Mouse (Mus musculus) lung, postnatal 0 days (tissue): Measurements from ENCODE around the gene Il12b. TPM values are rescaled to one million over a fixed set of nuclear protein-coding genes. Genes with fewer than 3 reads are reported as not detected.
"Not testable (repeated sequence)": the region's sequence is repeated elsewhere in the genome, so short reads cannot be mapped to it uniquely, and the experiment has no call there.

Experiments used
- ATAC-seq: fragments of 200-750 bp; cut with Nextera tagmentation; 2 replicates; pipeline ENCODE4 v1.8.0; 2017; ENCODE audit warnings: moderate library complexity
- DNase-seq: peaks from one replicate; pipeline ENCODE4 v3.0.0-alpha.2; 2016; ENCODE audit warnings: low spot score
- H3K27ac ChIP-seq: fragments of 300-500 bp; sonication (generic); 2 replicates; pipeline ENCODE4 v1.5.1; 2014; ENCODE audit warnings: antibody characterized with exemption, mild to moderate bottlenecking, low read length, mixed read lengths
- H3K27me3 ChIP-seq: fragments of 300-500 bp; sonication (generic); replicated peaks from 2 replicates; pipeline ENCODE4 v1.6.1; 2014; ENCODE audit warnings: low read length, mixed read lengths; ENCODE audit not compliant: insufficient read depth
- H3K36me3 ChIP-seq: fragments of 300-500 bp; sonication (generic); 2 replicates; pipeline ENCODE4 v1.6.1; 2014; ENCODE audit warnings: low read length, mixed read lengths; ENCODE audit not compliant: insufficient read depth
- H3K4me1 ChIP-seq: fragments of 300-500 bp; sonication (generic); 2 replicates; pipeline ENCODE4 v1.6.1; 2014; ENCODE audit warnings: antibody characterized with exemption, low read depth, low read length, mixed read lengths; ENCODE audit not compliant: insufficient read depth
- H3K4me2 ChIP-seq: fragments of 300-500 bp; sonication (generic); replicated peaks from 2 replicates; pipeline ENCODE4 v1.6.1; 2014; ENCODE audit warnings: low read depth, mild to moderate bottlenecking, low read length, moderate library complexity, mixed read lengths
- H3K4me3 ChIP-seq: fragments of 300-500 bp; sonication (generic); 2 replicates; pipeline ENCODE4 v1.5.1; 2014; ENCODE audit warnings: low read depth, low read length
- H3K9ac ChIP-seq: fragments of 300-500 bp; sonication (generic); replicated peaks from 2 replicates; pipeline ENCODE4 v1.6.1; 2014; ENCODE audit warnings: low read depth, mild to moderate bottlenecking
- H3K9me3 ChIP-seq: fragments of 300-500 bp; sonication (generic); 2 replicates; pipeline ENCODE4 v1.6.1; 2016; ENCODE audit warnings: low read length, mixed read lengths
- CTCF ChIP-seq: IDR thresholded peaks from 2 replicates; pipeline ENCODE4 v1.5.1; 2016; ENCODE audit warnings: antibody characterized with exemption, mild to moderate bottlenecking
- EP300 ChIP-seq: IDR thresholded peaks from 2 replicates; pipeline ENCODE4 v1.6.1; 2016; ENCODE audit warnings: antibody characterized with exemption, mild to moderate bottlenecking, control low read depth
- WGBS: fragments of 180-500 bp; shearing (Covaris S2); extraction: QIAGEN DNeasy Blood & Tissue Kit; methylation state at CpG from one replicate; pipeline ENCODE4 v1.1.7; 2014; 5-methylcytosine and 5-hydroxymethylcytosine counted together
- polyA plus RNA-seq: library from polyadenylated mRNA; unstranded; fragments of >200 nt; fragmentation: Nextera tagmentation; extraction: Ambion mirVana; gene quantifications from 2 replicates; pipeline ENCODE4 v1.2.1, GENCODE M21; 2015

The Il12b gene
- polyA plus RNA-seq, 1 experiment from 2014 or later: 0.18 TPM

- no peak for ATAC-seq
- 78% methylated on average over 3 of the region's 3 CpGs for WGBS
These were observed 30.2 kb downstream of the Il12b start for GRCm38 (mm10) chr11:44430036-44430435.

DNA sequence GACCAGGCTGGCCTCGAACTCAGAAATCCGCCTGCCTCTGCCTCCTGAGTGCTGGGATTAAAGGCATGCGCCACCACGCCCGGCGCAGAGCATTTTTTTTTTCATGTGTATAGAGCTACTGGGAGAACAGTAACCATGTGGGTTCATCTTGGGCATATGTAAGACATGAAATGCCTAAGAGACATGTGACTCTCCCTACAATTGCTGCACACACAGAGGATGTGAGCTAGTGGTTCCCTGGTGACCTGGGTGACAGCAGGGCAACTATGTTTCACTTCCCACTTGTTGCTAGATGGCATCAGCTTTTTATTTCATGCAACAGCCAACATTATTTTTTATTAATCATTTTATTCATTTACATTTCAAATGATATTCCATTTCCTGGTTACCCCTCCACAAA is 37.9 kb downstream of the Il12b start:
- Histone ChIP-seq H3K9ac (no peak overlapping the region), H3K4me1 (no peaks in the 10 kb centered on the region), H3K27me3 (no peaks in the 10 kb centered on the region), H3K9me3 (no peaks in the 10 kb centered on the region), H3K27ac (no peak overlapping the region), H3K4me2 (no peak overlapping the region), H3K4me3 (no peak overlapping the region), H3K36me3 (no peaks in the 10 kb centered on the region)
- TF ChIP-seq CTCF (no peak), EP300 (no peak)
- DNase-seq (no peak), ATAC-seq (no peak)
- WGBS: 94% methylated on average over 6 of the region's 6 CpGs

More at GRCm38 (mm10) chr11:44430036-44430435, 30.2 kb downstream of the Il12b start:
- no peak for TF ChIP-seq CTCF
- no peak for TF ChIP-seq EP300
- Histone ChIP-seq H3K9ac (no peak overlapping the region), H3K36me3 (no peaks in the 10 kb centered on the region), H3K4me1 (no peaks in the 10 kb centered on the region), H3K4me3 (no peak overlapping the region), H3K27me3 (no peaks in the 10 kb centered on the region), H3K27ac (no peak overlapping the region), H3K9me3 (no peaks in the 10 kb centered on the region), H3K4me2 (no peak overlapping the region)
- no peak for DNase-seq

GRCm38 (mm10) chr11:44451046-44451445 is 51.2 kb downstream of the Il12b start:
- Histone ChIP-seq H3K36me3 (no peaks in the 10 kb centered on the region), H3K27ac (no peak overlapping the region), H3K9ac (no peak overlapping the region), H3K9me3 (no peaks in the 10 kb centered on the region), H3K4me2 (no peak overlapping the region), H3K4me1 (no peaks in the 10 kb centered on the region), H3K4me3 (no peak overlapping the region), H3K27me3 (no peaks in the 10 kb centered on the region)
- TF ChIP-seq EP300 (no peak), CTCF (no peak)
- ATAC-seq: no peak
- no peak for DNase-seq

DNA sequence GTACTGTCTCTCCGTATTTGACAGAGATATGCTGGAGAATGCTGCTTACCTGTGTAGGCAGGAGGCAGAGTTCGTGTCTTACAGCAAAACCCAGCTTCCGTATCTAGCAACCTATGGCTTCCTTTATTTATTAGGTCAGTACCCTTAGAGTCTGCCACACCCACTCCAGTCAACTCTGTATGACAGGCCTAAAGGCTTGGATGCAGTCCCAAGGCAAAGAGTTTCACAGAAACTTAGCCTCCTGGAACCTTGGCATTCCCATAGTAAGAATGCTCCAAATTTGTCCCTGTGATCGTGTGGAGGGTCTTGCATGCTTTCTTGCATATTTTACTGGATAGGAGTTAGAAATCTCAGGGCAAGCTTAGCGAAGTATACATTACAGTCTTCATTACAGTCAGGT is 52.2 kb downstream of the Il12b start:
- DNase-seq, H3K36me3 ChIP-seq, H3K4me2 ChIP-seq, H3K27ac ChIP-seq, H3K9ac ChIP-seq, ATAC-seq, H3K9me3 ChIP-seq, H3K4me1 ChIP-seq, H3K27me3 ChIP-seq, H3K4me3 ChIP-seq: not testable (repeated sequence)
- 90% methylated on average over 5 of the region's 5 CpGs for WGBS

DNA sequence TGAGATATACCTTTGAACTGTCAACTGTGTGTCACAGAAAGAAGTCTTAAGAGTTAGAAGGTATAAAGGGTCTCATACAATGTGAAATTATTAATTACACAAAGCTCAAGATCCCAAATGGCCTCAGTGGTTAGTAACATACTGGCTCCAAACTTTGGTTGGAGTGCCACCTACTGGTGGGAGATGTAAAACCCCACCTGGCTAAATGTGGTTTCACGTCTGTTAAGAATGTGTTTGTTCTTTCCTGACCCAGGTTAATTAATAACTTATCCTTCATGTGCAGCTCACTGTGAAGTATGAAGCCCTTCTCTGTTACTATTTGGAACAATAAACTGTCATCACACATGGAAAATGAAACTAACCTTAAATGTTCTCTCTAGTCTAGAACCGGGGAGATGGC is 53.6 kb downstream of the Il12b start:
- H3K9me3 ChIP-seq: no peaks in the 10 kb centered on the region
- no peak overlapping the region for H3K9ac ChIP-seq
- TF ChIP-seq EP300: no peak
- peak; percentile 82 for TF ChIP-seq CTCF
- H3K36me3 ChIP-seq: peaks cover 3% of the 10 kb centered on the region; the same call in 1 of the 2 replicates
- WGBS: 37% methylated on average over 2 of the region's 2 CpGs
- ATAC-seq (peak; percentile 70), DNase-seq (peak; percentile 75)
- no peak overlapping the region for H3K27ac ChIP-seq
- no peaks in the 10 kb centered on the region for H3K27me3 ChIP-seq
- H3K4me2 ChIP-seq: no peak overlapping the region
- no peaks in the 10 kb centered on the region for H3K4me1 ChIP-seq
- H3K4me3 ChIP-seq: no peak overlapping the region

DNA sequence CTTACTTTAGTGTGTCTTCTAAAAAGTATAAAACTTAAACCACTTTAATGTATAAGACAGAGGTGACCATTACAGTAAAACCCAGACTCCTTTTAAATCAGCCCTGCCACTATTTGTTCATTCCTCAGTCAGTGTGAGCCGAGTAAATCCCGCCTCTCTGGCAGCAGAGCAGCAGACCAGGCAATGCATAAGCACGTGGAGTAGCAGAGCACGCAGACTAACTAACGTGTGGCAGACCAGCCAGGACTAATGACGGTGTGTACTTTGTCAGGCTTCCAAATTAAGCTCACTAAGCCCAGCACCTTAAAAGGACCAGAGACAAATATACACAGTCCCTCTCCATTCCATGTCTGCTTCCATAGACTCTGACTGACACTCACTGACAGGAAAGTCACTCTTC is 61.6 kb downstream of the Il12b start:
- DNase-seq (peak; percentile 36), ATAC-seq (no peak)
- no peak overlapping the region for H3K27ac ChIP-seq
- H3K4me2 ChIP-seq: no peak overlapping the region
- 45% methylated on average over 6 of the region's 6 CpGs for WGBS
- peaks cover 19% of the 10 kb centered on the region; the same call in 1 of the 2 replicates for H3K36me3 ChIP-seq
- no peaks in the 10 kb centered on the region for H3K27me3 ChIP-seq
- H3K9me3 ChIP-seq: no peaks in the 10 kb centered on the region
- H3K4me3 ChIP-seq: no peak overlapping the region
- H3K4me1 ChIP-seq: no peaks in the 10 kb centered on the region
- H3K9ac ChIP-seq: no peak overlapping the region
- TF ChIP-seq CTCF: no peak

Other genes with a start within 250 kb of the Il12b start
- 55.5 and 60.5 TPM in 2 replicates for gene Ublcp1, start 70.4 kb downstream of the Il12b start, polyA plus RNA-seq
- gene Rnf145, start 118.9 kb downstream of the Il12b start, polyA plus RNA-seq: 71.9 and 79.9 TPM in 2 replicates
- gene Ebf1, start 217.3 kb downstream of the Il12b start, polyA plus RNA-seq: 8.8 and 9.1 TPM in 2 replicates